Mouse (Mus musculus): ENCODE results near the gene Zfp467. TPM values are rescaled to one million over a fixed set of nuclear protein-coding genes. Genes with fewer than 3 reads are reported as not detected.

The Zfp467 gene
- polyA plus RNA-seq, 1 experiment = 37.0 TPM

- TF ChIP-seq CTCF (IDR thresholded peaks at IDR 0.05; ENCODE audit: borderline replicate concordance, extremely low read depth, insufficient read depth, insufficient read length) (no peak), POLR2A (IDR thresholded peaks at IDR 0.05; ENCODE audit: borderline replicate concordance, extremely low read depth, insufficient read depth, insufficient read length, poor library complexity, severe bottlenecking) (no peak)
- DNase-seq (ENCODE audit: low read depth) = no peak
Observed at GRCm38 (mm10) chr6:48464966-48465679, 19.5 kb upstream of the Zfp467 start.

- no peak for DNase-seq (ENCODE audit: low read depth)
- TF ChIP-seq CTCF (IDR thresholded peaks at IDR 0.05; ENCODE audit: borderline replicate concordance, extremely low read depth, insufficient read depth, insufficient read length) = no peak
- no peak for TF ChIP-seq POLR2A (IDR thresholded peaks at IDR 0.05; ENCODE audit: borderline replicate concordance, extremely low read depth, insufficient read depth, insufficient read length, poor library complexity, severe bottlenecking)
Observed at GRCm38 (mm10) chr6:48452771-48453170, 7.1 kb upstream of the Zfp467 start.

GRCm38 (mm10) chr6:48452151-48452550 is 6.5 kb upstream of the Zfp467 start:
- TF ChIP-seq POLR2A (IDR thresholded peaks at IDR 0.05; ENCODE audit: borderline replicate concordance, extremely low read depth, insufficient read depth, insufficient read length, poor library complexity, severe bottlenecking) (no peak), CTCF (IDR thresholded peaks at IDR 0.05; ENCODE audit: borderline replicate concordance, extremely low read depth, insufficient read depth, insufficient read length) (no peak)
- DNase-seq (ENCODE audit: low read depth) = no peak

GRCm38 (mm10) chr6:48448527-48448926 is 2.9 kb upstream of the Zfp467 start:
- no peak for TF ChIP-seq CTCF (IDR thresholded peaks at IDR 0.05; ENCODE audit: borderline replicate concordance, extremely low read depth, insufficient read depth, insufficient read length)
- no peak for TF ChIP-seq POLR2A (IDR thresholded peaks at IDR 0.05; ENCODE audit: borderline replicate concordance, extremely low read depth, insufficient read depth, insufficient read length, poor library complexity, severe bottlenecking)
- no peak for DNase-seq (ENCODE audit: low read depth)

GRCm38 (mm10) chr6:48447929-48448328 is 2.3 kb upstream of the Zfp467 start, which contains the start of gene Sspo:
TSS of gene Sspo (plus strand) at chr6:48448229.
- no peak for DNase-seq (ENCODE audit: low read depth)
- TF ChIP-seq CTCF (IDR thresholded peaks at IDR 0.05; ENCODE audit: borderline replicate concordance, extremely low read depth, insufficient read depth, insufficient read length) (no peak), POLR2A (IDR thresholded peaks at IDR 0.05; ENCODE audit: borderline replicate concordance, extremely low read depth, insufficient read depth, insufficient read length, poor library complexity, severe bottlenecking) (no peak)

GRCm38 (mm10) chr6:48446896-48447295 is 1.3 kb upstream of the Zfp467 start:
- TF ChIP-seq CTCF (IDR thresholded peaks at IDR 0.05; ENCODE audit: borderline replicate concordance, extremely low read depth, insufficient read depth, insufficient read length) (no peak), POLR2A (IDR thresholded peaks at IDR 0.05; ENCODE audit: borderline replicate concordance, extremely low read depth, insufficient read depth, insufficient read length, poor library complexity, severe bottlenecking) (no peak)
- DNase-seq (ENCODE audit: low read depth) = no peak

- no peak for DNase-seq (ENCODE audit: low read depth)
Observed at GRCm38 (mm10) chr6:48446256-48446655, 631 bp upstream of the Zfp467 start.

GRCm38 (mm10) chr6:48444310-48445180 is 1.1 kb downstream of the Zfp467 start:
- peak; percentile 98 for DNase-seq (ENCODE audit: low read depth)
- TF ChIP-seq POLR2A (IDR thresholded peaks at IDR 0.05; ENCODE audit: borderline replicate concordance, extremely low read depth, insufficient read depth, insufficient read length, poor library complexity, severe bottlenecking) = no peak
- TF ChIP-seq CTCF (IDR thresholded peaks at IDR 0.05; ENCODE audit: borderline replicate concordance, extremely low read depth, insufficient read depth, insufficient read length) = no peak

More at GRCm38 (mm10) chr6:48446256-48446655, 631 bp upstream of the Zfp467 start:
- TF ChIP-seq POLR2A (IDR thresholded peaks at IDR 0.05; ENCODE audit: borderline replicate concordance, extremely low read depth, insufficient read depth, insufficient read length, poor library complexity, severe bottlenecking) (no peak), CTCF (IDR thresholded peaks at IDR 0.05; ENCODE audit: borderline replicate concordance, extremely low read depth, insufficient read depth, insufficient read length) (no peak)

- TF ChIP-seq CTCF (IDR thresholded peaks at IDR 0.05; ENCODE audit: borderline replicate concordance, extremely low read depth, insufficient read depth, insufficient read length) (no peak), POLR2A (IDR thresholded peaks at IDR 0.05; ENCODE audit: borderline replicate concordance, extremely low read depth, insufficient read depth, insufficient read length, poor library complexity, severe bottlenecking) (0 out of 2 replicates have a peak, but pooled peaks have one; percentile 9)
- peak; percentile 98 for DNase-seq (ENCODE audit: low read depth)
Observed at GRCm38 (mm10) chr6:48443592-48444309, 1.9 kb downstream of the Zfp467 start.

- TF ChIP-seq POLR2A (IDR thresholded peaks at IDR 0.05; ENCODE audit: borderline replicate concordance, extremely low read depth, insufficient read depth, insufficient read length, poor library complexity, severe bottlenecking) (no peak), CTCF (IDR thresholded peaks at IDR 0.05; ENCODE audit: borderline replicate concordance, extremely low read depth, insufficient read depth, insufficient read length) (no peak)
- no peak for DNase-seq (ENCODE audit: low read depth)
Observed at GRCm38 (mm10) chr6:48440306-48441014, 5.2 kb downstream of the Zfp467 start.

All from brain, embryonic 14.5 days (tissue).